Mouse (Mus musculus) thymus, adult 2 months (tissue): Measurements from ENCODE around the gene Reg3g. TPM values are rescaled to one million over a fixed set of nuclear protein-coding genes. Genes with fewer than 3 reads are reported as not detected.
"Not testable (repeated sequence)": the region's sequence is repeated elsewhere in the genome, so short reads cannot be mapped to it uniquely, and the experiment has no call there.

Experiments used
- DNase-seq: peaks from one replicate; pipeline ENCODE4 v3.0.0; 2021
- H3K27ac ChIP-seq: fragments of 200-500 bp; 2 replicates; pipeline ENCODE4 v1.5.1; 2012; ENCODE audit warnings: low read length, control low read depth; ENCODE audit not compliant: control insufficient read depth, insufficient read depth
- H3K27me3 ChIP-seq: fragments of 200-500 bp; 2 replicates; pipeline ENCODE4 v1.6.1; 2012; ENCODE audit warnings: mild to moderate bottlenecking, low read length, moderate library complexity, mixed read lengths; ENCODE audit not compliant: control insufficient read depth, insufficient read depth
- H3K36me3 ChIP-seq: fragments of 200-500 bp; 2 replicates; pipeline ENCODE4 v1.6.1; 2012; ENCODE audit warnings: mild to moderate bottlenecking, low read length, moderate library complexity; ENCODE audit not compliant: control insufficient read depth, insufficient read depth
- H3K4me1 ChIP-seq: fragments of 200-500 bp; replicated peaks from 2 replicates; pipeline ENCODE4 v1.6.1; 2012; ENCODE audit warnings: low read length; ENCODE audit not compliant: control insufficient read depth, insufficient read depth
- H3K4me3 ChIP-seq: fragments of 200-500 bp; 2 replicates; pipeline ENCODE4 v1.5.1; 2012; ENCODE audit warnings: mild to moderate bottlenecking, low read length, control low read depth, moderate library complexity; ENCODE audit not compliant: control insufficient read depth, insufficient read depth
- CTCF ChIP-seq: fragments of 200-500 bp; IDR thresholded peaks from 2 replicates; pipeline ENCODE4 v1.5.1; 2012; ENCODE audit warnings: mild to moderate bottlenecking, control low read depth, low read length, moderate library complexity, borderline replicate concordance; ENCODE audit not compliant: control insufficient read depth, poor library complexity, insufficient read depth; ENCODE audit errors: extremely low read depth
- POLR2A ChIP-seq: fragments of 200-500 bp; IDR thresholded peaks from 2 replicates; pipeline ENCODE4 v1.6.1; 2012; ENCODE audit warnings: mild to moderate bottlenecking, low read length, control low read depth, moderate library complexity; ENCODE audit not compliant: control insufficient read depth, poor library complexity, insufficient read depth; ENCODE audit errors: extremely low read depth
- WGBS: fragments of 180-500 bp; shearing (Covaris S2); methylation state at CpG from one replicate; pipeline ENCODE4 v1.1.7; 2018; 5-methylcytosine and 5-hydroxymethylcytosine counted together
- polyA plus RNA-seq: library from polyadenylated mRNA; depleted of rRNA; stranded (reverse); fragments of >200 nt; gene quantifications from 2 replicates; pipeline ENCODE4 v1.2.3, GENCODE M21; 2012

The Reg3g gene
- polyA plus RNA-seq, 1 experiment: 64.5 TPM

GRCm38 (mm10) chr6:78463266-78463665, 5.4 kb downstream of the Reg3g start:
- Histone ChIP-seq H3K4me1 (no peaks in the 10 kb centered on the region), H3K27ac (no peak overlapping the region), H3K36me3 (no peaks in the 10 kb centered on the region), H3K27me3 (no peaks in the 10 kb centered on the region), H3K4me3 (no peak overlapping the region)
- TF ChIP-seq POLR2A: no peak
- TF ChIP-seq CTCF: no peak
- WGBS: 84% methylated on average over 2 of the region's 2 CpGs
- no peak for DNase-seq

- Histone ChIP-seq H3K4me1 (no peaks in the 10 kb centered on the region), H3K36me3 (no peaks in the 10 kb centered on the region), H3K4me3 (no peak overlapping the region), H3K27ac (no peak overlapping the region), H3K27me3 (no peaks in the 10 kb centered on the region)
- TF ChIP-seq CTCF: no peak
- TF ChIP-seq POLR2A: no peak
- no peak for DNase-seq
- 86% methylated on average over 2 of the region's 2 CpGs for WGBS
Observed at GRCm38 (mm10) chr6:78462360-78462759, 6.3 kb downstream of the Reg3g start.

- DNase-seq: no peak
- no peaks in the 10 kb centered on the region for H3K36me3 ChIP-seq
- WGBS: 69% methylated on average over 3 of the region's 3 CpGs
Observed at GRCm38 (mm10) chr6:78460191-78460825, 8.4 kb downstream of the Reg3g start.

GRCm38 (mm10) chr6:78452804-78453203, 15.9 kb downstream of the Reg3g start:
- Histone ChIP-seq H3K4me3 (no peak overlapping the region), H3K27ac (no peak overlapping the region), H3K27me3 (no peaks in the 10 kb centered on the region), H3K4me1 (no peaks in the 10 kb centered on the region), H3K36me3 (no peaks in the 10 kb centered on the region)
- no peak for DNase-seq
- 93% methylated on average over 2 of the region's 2 CpGs for WGBS
- TF ChIP-seq CTCF (no peak), POLR2A (no peak)

More at GRCm38 (mm10) chr6:78460191-78460825, 8.4 kb downstream of the Reg3g start:
- H3K4me1 ChIP-seq: no peaks in the 10 kb centered on the region
- no peak for TF ChIP-seq CTCF
- TF ChIP-seq POLR2A: no peak
- H3K27me3 ChIP-seq: no peaks in the 10 kb centered on the region
- no peak overlapping the region for H3K4me3 ChIP-seq
- no peak overlapping the region for H3K27ac ChIP-seq

- DNase-seq: no peak
- H3K27me3 ChIP-seq: no peaks in the 10 kb centered on the region
- no peaks in the 10 kb centered on the region for H3K4me1 ChIP-seq
- H3K4me3 ChIP-seq: no peak overlapping the region
- H3K36me3 ChIP-seq: no peaks in the 10 kb centered on the region
- H3K27ac ChIP-seq: no peak overlapping the region
- TF ChIP-seq CTCF: no peak
- TF ChIP-seq POLR2A: no peak
Observed at GRCm38 (mm10) chr6:78448409-78448808, 20.3 kb downstream of the Reg3g start.

- Histone ChIP-seq H3K36me3 (no peaks in the 10 kb centered on the region), H3K27ac (no peak overlapping the region), H3K27me3 (no peaks in the 10 kb centered on the region), H3K4me3 (no peak overlapping the region), H3K4me1 (no peaks in the 10 kb centered on the region)
- WGBS: 71% methylated on average over 1 of the region's 1 CpGs
- TF ChIP-seq POLR2A (no peak), CTCF (no peak)
- DNase-seq: no peak
Observed at GRCm38 (mm10) chr6:78447202-78447601, 21.5 kb downstream of the Reg3g start.

- Histone ChIP-seq H3K4me3 (no peak overlapping the region), H3K27ac (no peak overlapping the region), H3K4me1 (no peaks in the 10 kb centered on the region), H3K36me3 (no peaks in the 10 kb centered on the region), H3K27me3 (no peaks in the 10 kb centered on the region)
- DNase-seq: no peak
- TF ChIP-seq CTCF (no peak), POLR2A (no peak)
- WGBS: 91% methylated on average over 3 of the region's 3 CpGs
Observed at GRCm38 (mm10) chr6:78425497-78425896, 43.2 kb downstream of the Reg3g start.

- not testable (repeated sequence) for H3K36me3 ChIP-seq, H3K4me1 ChIP-seq, DNase-seq, H3K4me3 ChIP-seq, H3K27me3 ChIP-seq, H3K27ac ChIP-seq
Observed at GRCm38 (mm10) chr6:78422411-78422810, 46.3 kb downstream of the Reg3g start, which contains the start of gene Reg1. Reg1 (plus strand) TSS chr6:78422711.
